In genomic region chr5:29388181-29388943, GRCm38 (mm10) we compare ENCODE assay signal across 9 mouse cellular contexts. TPM values are rescaled to one million over a fixed set of nuclear protein-coding genes. Genes with fewer than 3 reads are reported as not detected.
DNase-seq lines count a peak whose midpoint lies in the region; ATAC-seq and TF ChIP-seq lines count a peak whose summit lies in the region.
"Had no signal": no experiment of that assay in that cellular context is flagged by ENCODE, and none has a peak within 500 bp of the region (broad histone marks: within the 10 kb centered on the region; RNA-seq: fewer than 3 reads in every experiment).

No protein-coding gene starts in this region.

- no peak overlapping the region for H3K9ac ChIP-seq in heart, embryonic 15.5 days
- H3K9ac ChIP-seq in lung, embryonic 14.5 days: no peak overlapping the region
- no peak overlapping the region for H3K9ac ChIP-seq in forebrain, embryonic 13.5 days
- H3K9ac ChIP-seq: limb, embryonic 12.5 days had no signal

- WGBS in heart, embryonic 15.5 days: 33% methylated on average over 7 of the region's 7 CpGs
- 21% methylated on average over 7 of the region's 7 CpGs for WGBS in lung, embryonic 14.5 days
- 65% methylated on average over 7 of the region's 7 CpGs for WGBS in forebrain, embryonic 13.5 days

- no peaks in the 10 kb centered on the region for H3K27me3 ChIP-seq in heart, embryonic 15.5 days
- H3K27me3 ChIP-seq in lung, embryonic 14.5 days (ENCODE audit: insufficient read depth, low read length): no peaks in the 10 kb centered on the region
- no peaks in the 10 kb centered on the region for H3K27me3 ChIP-seq in forebrain, embryonic 13.5 days
- H3K27me3 ChIP-seq: limb, embryonic 12.5 days had no signal

- no peak overlapping the region for H3K4me3 ChIP-seq in brown adipose tissue, adult 24 weeks (ENCODE audit: insufficient read depth, low read depth, low read length)
- no peak overlapping the region for H3K4me3 ChIP-seq in heart, embryonic 15.5 days
- no peak overlapping the region for H3K4me3 ChIP-seq in lung, embryonic 14.5 days (ENCODE audit: low read depth, low read length)
- no peak overlapping the region for H3K4me3 ChIP-seq in forebrain, embryonic 13.5 days
- H3K4me3 ChIP-seq: limb, embryonic 12.5 days had no signal

- H3K27ac ChIP-seq in brown adipose tissue, adult 24 weeks (replicated peaks; ENCODE audit: low read depth, low read length): peak overlapping the region; percentile 90
- peak overlapping the region; percentile 70 for H3K27ac ChIP-seq in heart, embryonic 15.5 days
- peak overlapping the region; percentile 19; the same call in 1 of the 2 replicates for H3K27ac ChIP-seq in lung, embryonic 14.5 days (ENCODE audit: low read depth)
- H3K27ac ChIP-seq in forebrain, embryonic 13.5 days: no peak overlapping the region
- H3K27ac ChIP-seq: limb, embryonic 12.5 days had no signal

- H3K36me3 ChIP-seq in heart, embryonic 15.5 days: no peaks in the 10 kb centered on the region
- no peaks in the 10 kb centered on the region for H3K36me3 ChIP-seq in lung, embryonic 14.5 days (ENCODE audit: insufficient read depth)
- no peaks in the 10 kb centered on the region for H3K36me3 ChIP-seq in forebrain, embryonic 13.5 days (ENCODE audit: poor library complexity, severe bottlenecking)
- H3K36me3 ChIP-seq: limb, embryonic 12.5 days had no signal

- no peak for TF ChIP-seq CTCF in lung, embryonic 14.5 days (IDR thresholded peaks at IDR 0.05; ENCODE audit: low read depth)

- no peak overlapping the region for H3K4me2 ChIP-seq in heart, embryonic 15.5 days
- H3K4me2 ChIP-seq in lung, embryonic 14.5 days: peak overlapping the region; percentile 18; the same call in 1 of the 2 replicates
- H3K4me2 ChIP-seq in forebrain, embryonic 13.5 days: no peak overlapping the region
- H3K4me2 ChIP-seq: limb, embryonic 12.5 days had no signal

- DNase-seq in MN1 (ENCODE audit: low spot score): peak; percentile 61
- DNase-seq in lung, embryonic 14.5 days: peak; percentile 87
- DNase-seq in spleen, adult 12 weeks (ENCODE audit: low spot score): no peak
- no peak for DNase-seq in frontal cortex, postnatal 10 days (ENCODE audit: low spot score in 2 of 2)
- DNase-seq: retina, postnatal 1 day had no signal

- H3K9me3 ChIP-seq in heart, embryonic 15.5 days (replicated peaks): no peaks in the 10 kb centered on the region
- H3K9me3 ChIP-seq in lung, embryonic 14.5 days (ENCODE audit: low read depth, low read length): no peaks in the 10 kb centered on the region
- no peaks in the 10 kb centered on the region for H3K9me3 ChIP-seq in forebrain, embryonic 13.5 days (replicated peaks)
- H3K9me3 ChIP-seq: limb, embryonic 12.5 days had no signal

- peaks cover 15% of the 10 kb centered on the region for H3K4me1 ChIP-seq in brown adipose tissue, adult 24 weeks (ENCODE audit: control insufficient read depth, insufficient read depth, insufficient read length, low read length)
- H3K4me1 ChIP-seq in heart, embryonic 15.5 days (replicated peaks): peaks cover 8% of the 10 kb centered on the region; the same call in 1 of the 2 replicates
- H3K4me1 ChIP-seq in lung, embryonic 14.5 days (ENCODE audit: insufficient read depth): no peaks in the 10 kb centered on the region
- H3K4me1 ChIP-seq in forebrain, embryonic 13.5 days: no peaks in the 10 kb centered on the region
- H3K4me1 ChIP-seq: limb, embryonic 12.5 days had no signal

- ATAC-seq in heart, embryonic 15.5 days (replicated peaks; ENCODE audit: insufficient number of reproducible peaks, insufficient read depth, low FRiP score, low read depth): peak; percentile 81
- peak; percentile 84 for ATAC-seq in lung, embryonic 14.5 days (ENCODE audit: insufficient read depth)
- no peak for ATAC-seq in forebrain, embryonic 13.5 days

RNA-seq across cellular contexts. Expression of gene Lmbr1, which starts 10.2 kb away (rescaled TPM):
- 4.3 and 5.7 TPM in 2 replicates for polyA plus RNA-seq in brown adipose tissue, adult 24 weeks (2012; ENCODE audit: insufficient read depth, insufficient read length, missing spikeins)
- 14.5 and 18.0 TPM in 2 replicates for polyA plus RNA-seq in heart, embryonic 15.5 days (2015; fragmentation: Nextera tagmentation; extraction: Ambion mirVana)
- 11.8 and 12.8 TPM in 2 replicates for polyA plus RNA-seq in lung, embryonic 14.5 days (2014; fragmentation: Nextera tagmentation; extraction: Ambion mirVana)
- polyA plus RNA-seq in forebrain, embryonic 13.5 days (2015; fragmentation: Nextera tagmentation; extraction: Ambion mirVana): 17.3 and 18.7 TPM in 2 replicates

RNA-seq across cellular contexts. Expression of gene Nom1, which starts 46.1 kb away (rescaled TPM):
- 4.0 and 11.7 TPM in 2 replicates for polyA plus RNA-seq in brown adipose tissue, adult 24 weeks (2012; ENCODE audit: insufficient read depth, insufficient read length, missing spikeins)
- polyA plus RNA-seq in heart, embryonic 15.5 days (2015; fragmentation: Nextera tagmentation; extraction: Ambion mirVana): 14.6 and 16.9 TPM in 2 replicates
- 21.2 and 26.8 TPM in 2 replicates for polyA plus RNA-seq in lung, embryonic 14.5 days (2014; fragmentation: Nextera tagmentation; extraction: Ambion mirVana)
- polyA plus RNA-seq in forebrain, embryonic 13.5 days (2015; fragmentation: Nextera tagmentation; extraction: Ambion mirVana): 26.0 and 26.6 TPM in 2 replicates

Comparison
In these comparisons a context has a peak if more than half of its experiments do, and no peak if none do; other contexts are left out.
1. DNase-seq: peak in MN1 (single experiment) and lung, embryonic 14.5 days (single experiment); none in spleen, adult 12 weeks (single experiment) and frontal cortex, postnatal 10 days (0 of 2).